Mouse (Mus musculus) mature B cell (primary cell): ENCODE data around the gene Rasgrp4.

Experiments used
- in situ Hi-C: fragments of 300-500 bp; cut with MboI; formaldehyde crosslinking; loops from 2 replicates; pipeline ENCODE4 v1.14.3; 2019

Gene Rasgrp4

GRCm38 (mm10) chr7:29146625-29147367 lies 12.1 kb downstream of the Rasgrp4 start:
- in situ Hi-C loops, result no loop called here

GRCm38 (mm10) chr7:29148771-29149170 lies 14.1 kb downstream of the Rasgrp4 start:
- in situ Hi-C loops, result no loop called here

GRCm38 (mm10) chr7:29151486-29151885 lies 16.8 kb downstream of the Rasgrp4 start:
- in situ Hi-C loops, result no loop called here

GRCm38 (mm10) chr7:29154018-29154720 lies 19.5 kb downstream of the Rasgrp4 start:
- in situ Hi-C loops, result no loop called here

GRCm38 (mm10) chr7:29155196-29155837 lies 20.7 kb downstream of the Rasgrp4 start:
- in situ Hi-C loops, result no loop called here

- in situ Hi-C loops, result no loop called here
Measured at GRCm38 (mm10) chr7:29155838-29156782, 21.5 kb downstream of the Rasgrp4 start, which contains the start of gene Fam98c. TSS of gene Fam98c (minus strand) at chr7:29156234.

GRCm38 (mm10) chr7:29158264-29158663 lies 23.6 kb downstream of the Rasgrp4 start:
- in situ Hi-C loops, result no loop called here

GRCm38 (mm10) chr7:29162294-29162693 lies 27.6 kb downstream of the Rasgrp4 start:
- in situ Hi-C loops, result no loop called here

- in situ Hi-C loops, result no loop called here
Measured at GRCm38 (mm10) chr7:29162750-29163525, 28.3 kb downstream of the Rasgrp4 start.

GRCm38 (mm10) chr7:29167656-29168055 lies 33.0 kb downstream of the Rasgrp4 start:
- in situ Hi-C loops, result no loop called here

- in situ Hi-C loops, result no loop called here
Measured at GRCm38 (mm10) chr7:29168121-29168695, 33.6 kb downstream of the Rasgrp4 start.

GRCm38 (mm10) chr7:29168791-29169230 lies 34.2 kb downstream of the Rasgrp4 start:
- in situ Hi-C loops, result no loop called here

- in situ Hi-C loops, result no loop called here
Measured at GRCm38 (mm10) chr7:29169231-29170065, 34.8 kb downstream of the Rasgrp4 start.

GRCm38 (mm10) chr7:29170066-29170754 lies 35.6 kb downstream of the Rasgrp4 start, which contains the start of the genes Ggn and Spred3:
TSS of gene Ggn (plus strand) at chr7:29170210.
TSS of gene Spred3 (minus strand) at chr7:29170411.
- in situ Hi-C loops, result no loop called here

GRCm38 (mm10) chr7:29170755-29171561 lies 36.3 kb downstream of the Rasgrp4 start:
- in situ Hi-C loops, result no loop called here

- in situ Hi-C loops, result no loop called here
Measured at GRCm38 (mm10) chr7:29171562-29172097, 37.0 kb downstream of the Rasgrp4 start.

- in situ Hi-C loops, result no loop called here
Measured at GRCm38 (mm10) chr7:29172390-29173016, 37.9 kb downstream of the Rasgrp4 start.
